In genomic region chr12:44430996-44431395, GRCm38 (mm10) we compare ENCODE assay signal across 8 mouse cellular contexts.
DNase-seq lines count a peak whose midpoint lies in the region; ATAC-seq lines count a peak whose summit lies in the region.

No protein-coding gene starts in this region.

- ATAC-seq in neural tube, embryonic 13.5 days (ENCODE audit: low read depth) = peak; percentile 61; the same call in 1 of the 2 replicates
- no peak for ATAC-seq in intestine, embryonic 15.5 days
- ATAC-seq in heart, embryonic 12.5 days (ENCODE audit: insufficient number of reproducible peaks, low FRiP score) = no peak

- peak overlapping the region; percentile 29 for H3K4me2 ChIP-seq in neural tube, embryonic 13.5 days
- no peak overlapping the region for H3K4me2 ChIP-seq in intestine, embryonic 15.5 days (replicated peaks)
- H3K4me2 ChIP-seq in heart, embryonic 12.5 days = no peak overlapping the region

- peak overlapping the region; percentile 88 for H3K27ac ChIP-seq in neural tube, embryonic 13.5 days (replicated peaks)
- no peak overlapping the region for H3K27ac ChIP-seq in intestine, embryonic 15.5 days
- H3K27ac ChIP-seq in heart, embryonic 12.5 days (ENCODE audit: poor library complexity, severe bottlenecking) = no peak overlapping the region

- H3K36me3 ChIP-seq in neural tube, embryonic 13.5 days = no peaks in the 10 kb centered on the region
- H3K36me3 ChIP-seq in intestine, embryonic 15.5 days = no peaks in the 10 kb centered on the region
- H3K36me3 ChIP-seq in heart, embryonic 12.5 days = no peaks in the 10 kb centered on the region

- 12% methylated on average over 7 of the region's 7 CpGs for WGBS in neural tube, embryonic 13.5 days
- 60% methylated on average over 7 of the region's 7 CpGs for WGBS in intestine, embryonic 15.5 days
- WGBS in heart, embryonic 12.5 days = 77% methylated on average over 7 of the region's 7 CpGs

- H3K4me1 ChIP-seq in neural tube, embryonic 13.5 days (replicated peaks) = peaks cover 31% of the 10 kb centered on the region
- no peaks in the 10 kb centered on the region for H3K4me1 ChIP-seq in intestine, embryonic 15.5 days (replicated peaks)
- no peaks in the 10 kb centered on the region for H3K4me1 ChIP-seq in heart, embryonic 12.5 days (replicated peaks)

- no peaks in the 10 kb centered on the region for H3K27me3 ChIP-seq in neural tube, embryonic 13.5 days
- H3K27me3 ChIP-seq in intestine, embryonic 15.5 days (replicated peaks) = no peaks in the 10 kb centered on the region
- H3K27me3 ChIP-seq in heart, embryonic 12.5 days (replicated peaks) = no peaks in the 10 kb centered on the region

- H3K9me3 ChIP-seq in neural tube, embryonic 13.5 days = no peaks in the 10 kb centered on the region
- H3K9me3 ChIP-seq in intestine, embryonic 15.5 days = no peaks in the 10 kb centered on the region
- H3K9me3 ChIP-seq in heart, embryonic 12.5 days (replicated peaks) = no peaks in the 10 kb centered on the region

- intact Hi-C loops in heart, postnatal 14 days (cut with DNase I) = no loop called here

- peak; percentile 76 for DNase-seq in heart, adult 11 months
- DNase-seq in heart, adult 8-10 months (ENCODE audit: low spot score) = no peak
- DNase-seq in cerebellum, postnatal 25 days = peak; percentile 68 to 80
- DNase-seq in kidney, postnatal 25 days = peak; percentile 61 to 63
- no peak for DNase-seq in heart, postnatal 14 days

- H3K9ac ChIP-seq in neural tube, embryonic 13.5 days = peak overlapping the region; percentile 48
- H3K9ac ChIP-seq in intestine, embryonic 15.5 days = no peak overlapping the region
- no peak overlapping the region for H3K9ac ChIP-seq in heart, embryonic 12.5 days

- no peak overlapping the region for H3K4me3 ChIP-seq in neural tube, embryonic 13.5 days
- no peak overlapping the region for H3K4me3 ChIP-seq in intestine, embryonic 15.5 days (replicated peaks)
- no peak overlapping the region for H3K4me3 ChIP-seq in heart, embryonic 12.5 days

Comparison
In these comparisons a context has a peak if more than half of its experiments do, and no peak if none do; other contexts are left out.
1. DNase-seq: peak in heart, adult 11 months (single experiment), cerebellum, postnatal 25 days (2 of 2) and kidney, postnatal 25 days (2 of 2); none in heart, adult 8-10 months (single experiment) and heart, postnatal 14 days (0 of 2).